Mouse (Mus musculus): Measurements from ENCODE around the gene Myh7. TPM values are rescaled to one million over a fixed set of nuclear protein-coding genes. Genes with fewer than 3 reads are reported as not detected.

Gene Myh7
- polyA plus RNA-seq, 1 experiment from 2014 or later, result 5.4 TPM

DNA sequence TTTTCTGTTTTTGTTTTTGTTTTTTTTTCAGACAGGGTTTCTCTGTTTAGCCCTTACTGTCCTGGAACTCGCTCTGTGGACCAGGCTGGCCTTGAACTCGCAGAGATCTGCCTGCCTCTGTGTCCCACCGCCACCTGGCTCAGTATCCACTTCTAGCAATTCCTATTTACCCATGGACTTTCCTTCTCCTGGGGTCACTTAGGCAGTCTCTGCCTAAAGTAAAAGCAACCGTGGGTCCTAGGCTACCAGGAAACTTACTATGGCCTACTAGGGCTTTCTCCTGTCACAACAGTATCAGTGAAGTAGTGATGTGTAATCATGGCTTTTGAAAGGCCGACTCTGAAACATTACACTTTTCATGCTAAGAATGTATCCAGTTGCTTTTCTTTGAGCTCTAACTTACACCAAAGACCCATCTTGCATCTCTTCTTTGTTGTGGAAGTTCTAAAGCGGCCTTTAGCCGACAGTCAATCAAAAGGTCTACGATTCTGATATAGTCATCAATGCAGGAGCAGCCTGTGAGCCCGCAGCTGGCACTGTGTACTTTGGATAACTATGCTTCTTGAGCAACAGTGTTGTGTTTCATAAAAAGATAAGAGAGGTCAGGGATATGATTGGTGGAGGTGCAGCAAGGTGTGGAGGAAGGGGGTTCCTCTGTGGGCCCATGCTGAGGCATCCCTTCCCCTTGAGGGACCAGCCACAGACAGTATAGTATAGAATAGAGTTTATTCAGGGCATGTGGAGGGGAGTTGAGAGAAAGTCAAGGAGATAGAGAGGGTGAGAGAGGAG is 12.9 kb upstream of the Myh7 start:
- H3K27me3 ChIP-seq (ENCODE audit: control insufficient read depth, insufficient read depth, low read length), result no peaks in the 10 kb centered on the region
- no peak for ATAC-seq (ENCODE audit: low FRiP score, low TSS enrichment)

DNA sequence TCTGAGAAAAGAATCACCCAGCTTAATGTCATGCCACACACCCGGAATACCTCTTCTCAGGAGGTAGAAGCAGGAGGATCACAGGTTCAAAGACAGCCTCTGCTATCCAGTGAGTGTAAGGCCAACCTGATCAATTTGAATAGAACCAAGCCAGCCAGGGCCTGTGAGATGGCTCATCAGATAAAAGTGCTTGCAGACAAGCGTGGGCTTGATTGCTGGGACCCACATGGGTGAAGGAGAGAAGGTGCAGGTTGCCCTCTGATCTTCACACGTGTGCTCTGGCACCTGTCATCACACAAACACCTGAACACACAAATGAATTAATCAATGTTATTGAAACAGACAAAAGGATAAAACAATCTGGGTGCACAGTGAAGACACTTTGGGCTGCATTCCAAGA is 12.1 kb upstream of the Myh7 start:
- DNase-seq, result no peak
- ATAC-seq (ENCODE audit: low FRiP score, low TSS enrichment), result no peak
- Histone ChIP-seq H3K4me1 (ENCODE audit: control insufficient read depth, insufficient read depth, low read length) (peaks cover 4% of the 10 kb centered on the region), H3K36me3 (ENCODE audit: control insufficient read depth, insufficient read depth, low read length) (no peaks in the 10 kb centered on the region), H3K9me3 (ENCODE audit: control insufficient read depth, low read length) (no peaks in the 10 kb centered on the region), H3K27me3 (ENCODE audit: control insufficient read depth, insufficient read depth, low read length) (no peaks in the 10 kb centered on the region), H3K9ac (replicated peaks; ENCODE audit: low read length) (no peak overlapping the region), H3K27ac (replicated peaks; ENCODE audit: low read depth, low read length) (no peak overlapping the region), H3K4me3 (replicated peaks; ENCODE audit: low read depth, low read length) (no peak overlapping the region), H3K4me2 (ENCODE audit: low read length) (no peak overlapping the region)
- 72% methylated on average over 3 of the region's 3 CpGs for WGBS

More for the DNA sequence above, 12.9 kb upstream of the Myh7 start:
- Histone ChIP-seq H3K9me3 (ENCODE audit: control insufficient read depth, low read length) (no peaks in the 10 kb centered on the region), H3K36me3 (ENCODE audit: control insufficient read depth, insufficient read depth, low read length) (no peaks in the 10 kb centered on the region), H3K9ac (replicated peaks; ENCODE audit: low read length) (no peak overlapping the region), H3K4me2 (ENCODE audit: low read length) (no peak overlapping the region), H3K4me1 (ENCODE audit: control insufficient read depth, insufficient read depth, low read length) (peaks cover 4% of the 10 kb centered on the region), H3K4me3 (replicated peaks; ENCODE audit: low read depth, low read length) (no peak overlapping the region), H3K27ac (replicated peaks; ENCODE audit: low read depth, low read length) (no peak overlapping the region)
- WGBS, result 91% methylated on average over 9 of the region's 9 CpGs
- no peak for DNase-seq

GRCm38 (mm10) chr14:55005967-55006366 is 11.5 kb upstream of the Myh7 start:
- Histone ChIP-seq H3K36me3 (ENCODE audit: control insufficient read depth, insufficient read depth, low read length) (no peaks in the 10 kb centered on the region), H3K9ac (replicated peaks; ENCODE audit: low read length) (no peak overlapping the region), H3K4me1 (ENCODE audit: control insufficient read depth, insufficient read depth, low read length) (peaks cover 4% of the 10 kb centered on the region), H3K4me2 (ENCODE audit: low read length) (no peak overlapping the region), H3K27me3 (ENCODE audit: control insufficient read depth, insufficient read depth, low read length) (no peaks in the 10 kb centered on the region), H3K9me3 (ENCODE audit: control insufficient read depth, low read length) (no peaks in the 10 kb centered on the region), H3K27ac (replicated peaks; ENCODE audit: low read depth, low read length) (no peak overlapping the region), H3K4me3 (replicated peaks; ENCODE audit: low read depth, low read length) (no peak overlapping the region)
- ATAC-seq (ENCODE audit: low FRiP score, low TSS enrichment) (no peak), DNase-seq (no peak)
- WGBS, result 90% methylated on average over 8 of the region's 8 CpGs

DNA sequence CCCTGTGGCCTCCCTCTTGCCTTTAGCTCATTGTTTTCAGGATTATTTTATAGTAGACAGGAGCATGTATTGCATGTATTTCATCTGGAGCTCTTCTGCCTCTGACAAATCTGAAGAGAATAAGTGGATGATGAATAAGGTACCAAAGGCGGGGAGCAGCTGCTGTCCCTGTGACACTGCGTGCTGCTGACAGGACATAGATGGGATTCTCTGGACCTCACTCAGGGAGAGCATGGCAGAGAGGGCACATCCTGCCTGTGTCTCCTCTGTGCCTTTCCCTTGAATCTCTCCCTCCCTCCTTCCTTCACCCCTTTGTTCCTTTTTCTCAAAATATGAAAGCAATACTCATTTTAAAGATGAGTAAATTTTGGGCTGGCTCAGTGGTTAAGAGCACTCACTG is 11.1 kb upstream of the Myh7 start:
- Histone ChIP-seq H3K4me2 (ENCODE audit: low read length) (no peak overlapping the region), H3K27me3 (ENCODE audit: control insufficient read depth, insufficient read depth, low read length) (no peaks in the 10 kb centered on the region), H3K9me3 (ENCODE audit: control insufficient read depth, low read length) (no peaks in the 10 kb centered on the region), H3K36me3 (ENCODE audit: control insufficient read depth, insufficient read depth, low read length) (no peaks in the 10 kb centered on the region), H3K4me1 (ENCODE audit: control insufficient read depth, insufficient read depth, low read length) (peaks cover 4% of the 10 kb centered on the region), H3K27ac (replicated peaks; ENCODE audit: low read depth, low read length) (no peak overlapping the region), H3K4me3 (replicated peaks; ENCODE audit: low read depth, low read length) (no peak overlapping the region), H3K9ac (replicated peaks; ENCODE audit: low read length) (no peak overlapping the region)
- 77% methylated on average over 2 of the region's 2 CpGs for WGBS
- ATAC-seq (ENCODE audit: low FRiP score, low TSS enrichment), result no peak
- no peak for DNase-seq

GRCm38 (mm10) chr14:55003878-55004855 is 9.7 kb upstream of the Myh7 start:
- Histone ChIP-seq H3K9me3 (ENCODE audit: control insufficient read depth, low read length) (no peaks in the 10 kb centered on the region), H3K27ac (replicated peaks; ENCODE audit: low read depth, low read length) (no peak overlapping the region), H3K4me1 (ENCODE audit: control insufficient read depth, insufficient read depth, low read length) (peaks cover 4% of the 10 kb centered on the region), H3K4me2 (ENCODE audit: low read length) (no peak overlapping the region), H3K9ac (replicated peaks; ENCODE audit: low read length) (no peak overlapping the region), H3K36me3 (ENCODE audit: control insufficient read depth, insufficient read depth, low read length) (no peaks in the 10 kb centered on the region), H3K27me3 (ENCODE audit: control insufficient read depth, insufficient read depth, low read length) (no peaks in the 10 kb centered on the region), H3K4me3 (replicated peaks; ENCODE audit: low read depth, low read length) (no peak overlapping the region)
- DNase-seq (no peak), ATAC-seq (ENCODE audit: low FRiP score, low TSS enrichment) (no peak)
- 64% methylated on average over 18 of the region's 18 CpGs for WGBS

DNA sequence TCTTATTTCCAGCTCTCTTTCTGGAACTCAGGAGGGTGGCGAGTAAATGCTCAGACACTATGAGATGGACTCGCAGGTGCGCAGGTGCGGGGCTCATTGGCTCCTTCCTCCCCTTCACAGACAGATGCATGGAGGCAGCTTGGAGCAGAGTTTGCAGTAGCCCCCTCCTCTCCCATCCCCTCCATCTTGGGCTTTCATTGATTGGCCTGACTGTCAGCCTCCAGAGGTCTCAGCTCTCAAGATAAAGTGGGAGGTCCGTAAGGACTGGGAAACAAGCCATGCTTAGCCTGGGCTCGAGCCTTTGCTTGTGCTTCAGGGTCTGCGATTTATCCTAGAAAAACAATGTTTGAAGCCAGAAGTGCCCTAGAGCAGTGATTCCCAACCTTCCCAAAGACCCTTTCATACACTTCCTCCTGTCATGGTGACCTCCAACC is 8.3 kb upstream of the Myh7 start:
- no peaks in the 10 kb centered on the region for H3K9me3 ChIP-seq (ENCODE audit: control insufficient read depth, low read length)
- ATAC-seq (ENCODE audit: low FRiP score, low TSS enrichment) (no peak), DNase-seq (no peak)
- H3K4me2 ChIP-seq (ENCODE audit: low read length), result no peak overlapping the region
- 72% methylated on average over 7 of the region's 7 CpGs for WGBS
- H3K36me3 ChIP-seq (ENCODE audit: control insufficient read depth, insufficient read depth, low read length), result no peaks in the 10 kb centered on the region
- peaks cover 4% of the 10 kb centered on the region for H3K4me1 ChIP-seq (ENCODE audit: control insufficient read depth, insufficient read depth, low read length)
- no peak overlapping the region for H3K4me3 ChIP-seq (replicated peaks; ENCODE audit: low read depth, low read length)
- no peak overlapping the region for H3K9ac ChIP-seq (replicated peaks; ENCODE audit: low read length)
- H3K27ac ChIP-seq (replicated peaks; ENCODE audit: low read depth, low read length), result no peak overlapping the region
- no peaks in the 10 kb centered on the region for H3K27me3 ChIP-seq (ENCODE audit: control insufficient read depth, insufficient read depth, low read length)

GRCm38 (mm10) chr14:55001938-55002686 is 7.7 kb upstream of the Myh7 start:
- DNase-seq, result no peak
- no peak for ATAC-seq (ENCODE audit: low FRiP score, low TSS enrichment)
- H3K9ac ChIP-seq (replicated peaks; ENCODE audit: low read length), result no peak overlapping the region
- no peaks in the 10 kb centered on the region for H3K9me3 ChIP-seq (ENCODE audit: control insufficient read depth, low read length)
- no peaks in the 10 kb centered on the region for H3K36me3 ChIP-seq (ENCODE audit: control insufficient read depth, insufficient read depth, low read length)
- H3K27ac ChIP-seq (replicated peaks; ENCODE audit: low read depth, low read length), result no peak overlapping the region
- no peaks in the 10 kb centered on the region for H3K27me3 ChIP-seq (ENCODE audit: control insufficient read depth, insufficient read depth, low read length)
- H3K4me2 ChIP-seq (ENCODE audit: low read length), result no peak overlapping the region
- H3K4me3 ChIP-seq (replicated peaks; ENCODE audit: low read depth, low read length), result no peak overlapping the region
- peaks cover 8% of the 10 kb centered on the region for H3K4me1 ChIP-seq (ENCODE audit: control insufficient read depth, insufficient read depth, low read length)
- WGBS, result 54% methylated on average over 12 of the region's 12 CpGs

DNA sequence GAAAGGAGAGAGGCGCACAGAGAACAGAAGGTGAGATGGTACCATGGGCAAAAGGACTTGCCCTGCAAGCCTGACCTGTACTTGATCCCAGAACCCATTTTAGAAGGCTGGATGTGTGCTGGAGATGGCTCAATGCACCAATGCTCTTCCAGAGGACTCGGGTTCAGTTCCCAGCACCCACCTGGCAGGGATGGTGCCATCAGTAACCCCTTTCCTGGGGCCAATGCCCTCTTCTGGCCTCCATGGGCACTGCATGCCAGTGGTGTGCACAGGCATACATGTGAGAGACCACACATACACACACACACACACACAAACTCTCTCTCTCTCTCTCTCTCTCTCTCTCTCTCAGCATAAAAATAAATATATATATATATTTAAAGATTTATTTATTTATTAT is 7.0 kb upstream of the Myh7 start:
- Histone ChIP-seq H3K36me3 (ENCODE audit: control insufficient read depth, insufficient read depth, low read length) (no peaks in the 10 kb centered on the region), H3K9ac (replicated peaks; ENCODE audit: low read length) (no peak overlapping the region), H3K4me3 (replicated peaks; ENCODE audit: low read depth, low read length) (no peak overlapping the region), H3K27ac (replicated peaks; ENCODE audit: low read depth, low read length) (no peak overlapping the region), H3K4me2 (ENCODE audit: low read length) (no peak overlapping the region), H3K27me3 (ENCODE audit: control insufficient read depth, insufficient read depth, low read length) (no peaks in the 10 kb centered on the region), H3K9me3 (ENCODE audit: control insufficient read depth, low read length) (no peaks in the 10 kb centered on the region), H3K4me1 (ENCODE audit: control insufficient read depth, insufficient read depth, low read length) (peaks cover 14% of the 10 kb centered on the region)
- no peak for ATAC-seq (ENCODE audit: low FRiP score, low TSS enrichment)
- 100% methylated on average over 2 of the region's 2 CpGs for WGBS
- DNase-seq, result no peak

Data from midbrain, embryonic 14.5 days (tissue).